Mouse (Mus musculus) adrenal gland, adult 10 weeks (tissue): ENCODE measurements around the gene Trnp1. TPM values are rescaled to one million over a fixed set of nuclear protein-coding genes. Genes with fewer than 3 reads are reported as not detected.

Source experiments
- polyA plus RNA-seq: library from polyadenylated mRNA; stranded (reverse); fragments of 350-450 nt; fragmentation: Illumina TruSeq; extraction: RNeasy Lipid Tissue Mini Kit (QIAGEN cat#74804); gene quantifications from one replicate; pipeline ENCODE4 v1.2.3, GENCODE M21; 2014; ENCODE audit warnings: low read depth, low replicate concordance

Trnp1 gene
- polyA plus RNA-seq = 0.52 TPM

DNA sequence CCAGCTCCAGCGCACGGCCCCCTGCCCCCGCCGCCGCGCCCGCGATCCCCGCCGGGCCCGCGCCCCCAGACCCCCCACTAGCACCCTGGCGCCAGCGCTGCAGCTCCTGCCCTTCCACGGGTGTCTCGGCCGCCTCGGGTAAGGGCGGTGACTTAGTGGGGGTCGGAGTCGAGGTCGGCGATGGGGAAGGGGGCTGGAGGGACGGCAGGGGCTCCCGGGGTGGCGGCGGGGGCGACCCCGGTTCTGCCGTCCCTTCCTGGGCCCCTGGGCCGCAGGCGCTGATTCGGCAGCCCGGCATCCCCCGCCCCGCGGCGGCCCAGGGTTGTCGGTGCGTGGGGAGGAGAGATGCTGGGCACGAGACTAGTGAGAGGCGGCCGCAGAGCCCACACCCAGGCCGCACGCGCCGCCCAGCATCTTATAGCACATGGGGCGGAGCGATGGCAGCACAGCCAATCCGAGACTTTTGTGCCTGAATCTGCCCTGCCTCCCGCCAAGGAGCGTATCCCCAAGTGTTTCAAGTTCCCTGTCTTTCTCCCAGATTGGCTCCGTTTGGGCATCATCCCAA is at the start of gene Trnp1:
TSS of gene Trnp1 (minus strand) at position 391 of the 565 bp plus-strand sequence.

DNA sequence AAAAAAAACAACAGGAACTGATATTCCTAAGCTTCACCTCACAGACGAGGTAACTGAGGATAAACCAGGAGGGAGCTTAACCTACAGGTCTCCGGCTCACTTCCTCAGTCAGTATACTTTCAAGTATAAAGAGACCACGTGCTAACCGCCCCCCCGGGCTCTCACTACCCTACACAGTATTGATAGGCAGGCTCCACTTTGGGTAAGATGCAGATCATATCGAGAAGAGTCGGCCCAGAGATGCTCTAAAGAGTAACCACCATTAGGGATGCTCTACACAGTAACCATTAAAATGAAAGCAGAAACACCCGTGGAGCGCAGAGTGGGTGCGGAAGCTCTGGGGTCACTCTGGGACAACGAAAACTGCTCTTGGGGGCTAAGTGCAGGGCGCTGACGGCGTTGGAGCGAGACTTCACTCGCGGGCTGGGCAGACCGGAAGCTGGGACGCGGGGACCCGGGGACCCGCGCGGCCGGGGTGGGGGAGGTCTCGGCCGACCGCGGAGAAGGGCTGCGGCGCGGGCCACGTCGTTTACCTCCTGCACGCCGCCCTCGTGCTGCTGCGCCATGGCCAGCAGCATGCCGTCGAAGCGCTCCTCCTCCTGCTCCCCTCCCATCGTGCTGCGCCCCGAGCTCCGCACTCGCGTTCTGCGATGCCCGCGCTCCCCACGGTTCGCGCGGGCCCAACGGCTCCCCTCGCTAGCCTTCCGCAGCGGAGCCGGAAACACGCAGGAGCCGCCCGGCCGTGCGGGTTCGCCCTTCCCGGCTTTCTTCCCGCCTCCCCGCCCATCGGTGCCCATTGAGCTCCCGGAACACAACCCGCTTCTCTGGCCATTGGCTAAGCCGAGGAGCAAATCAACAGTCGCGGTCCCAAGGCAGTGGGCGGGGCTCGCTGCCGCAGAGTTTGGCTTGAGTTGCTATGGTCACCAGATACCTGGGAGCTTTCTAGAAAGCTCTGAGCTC is 47.2 kb upstream of the Trnp1 start, which contains the start of gene Nudc:
TSS of gene Nudc (minus strand) at position 725 of the 960 bp plus-strand sequence.

DNA sequence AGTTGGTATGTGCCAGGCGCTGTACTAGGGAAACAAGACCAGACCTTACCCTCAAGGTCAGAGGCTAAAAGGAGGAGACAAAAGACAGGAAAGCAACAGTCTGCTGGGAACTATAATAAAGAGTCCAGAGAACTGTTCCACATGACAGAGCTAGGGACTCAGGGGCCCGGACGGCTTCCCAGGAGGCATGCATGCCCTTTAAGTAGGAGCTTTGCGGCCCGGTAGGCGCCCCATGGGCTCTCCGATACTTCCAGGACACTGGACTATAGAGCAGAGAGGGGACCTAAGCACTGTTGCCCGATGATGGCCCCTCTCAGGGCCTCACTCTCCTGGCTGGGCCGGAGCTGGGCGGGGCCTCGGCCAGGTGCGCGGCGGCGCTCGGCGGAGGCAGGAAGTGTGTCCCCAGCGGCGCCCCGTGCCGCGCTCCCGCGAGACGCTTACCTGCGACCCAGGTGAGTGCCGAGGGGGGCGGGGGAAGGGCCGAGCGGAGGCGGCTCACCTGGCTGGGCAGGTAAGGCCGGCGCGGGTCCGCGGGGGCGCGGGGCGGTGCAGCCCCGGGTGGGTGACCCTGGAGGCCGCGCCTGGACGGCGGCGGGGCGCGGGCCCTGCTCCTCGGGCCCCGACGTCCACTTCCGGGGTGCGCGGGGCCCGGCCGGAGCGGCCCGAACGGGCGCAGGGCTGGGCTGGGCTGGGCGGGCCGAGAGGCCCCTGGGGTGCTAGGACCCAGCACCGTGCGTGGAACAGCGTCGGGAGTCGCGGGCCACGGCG is 20.4 kb upstream of the Trnp1 start, which contains the start of gene Kdf1:
TSS of gene Kdf1 (plus strand) at position 363 of the 768 bp plus-strand sequence.

DNA sequence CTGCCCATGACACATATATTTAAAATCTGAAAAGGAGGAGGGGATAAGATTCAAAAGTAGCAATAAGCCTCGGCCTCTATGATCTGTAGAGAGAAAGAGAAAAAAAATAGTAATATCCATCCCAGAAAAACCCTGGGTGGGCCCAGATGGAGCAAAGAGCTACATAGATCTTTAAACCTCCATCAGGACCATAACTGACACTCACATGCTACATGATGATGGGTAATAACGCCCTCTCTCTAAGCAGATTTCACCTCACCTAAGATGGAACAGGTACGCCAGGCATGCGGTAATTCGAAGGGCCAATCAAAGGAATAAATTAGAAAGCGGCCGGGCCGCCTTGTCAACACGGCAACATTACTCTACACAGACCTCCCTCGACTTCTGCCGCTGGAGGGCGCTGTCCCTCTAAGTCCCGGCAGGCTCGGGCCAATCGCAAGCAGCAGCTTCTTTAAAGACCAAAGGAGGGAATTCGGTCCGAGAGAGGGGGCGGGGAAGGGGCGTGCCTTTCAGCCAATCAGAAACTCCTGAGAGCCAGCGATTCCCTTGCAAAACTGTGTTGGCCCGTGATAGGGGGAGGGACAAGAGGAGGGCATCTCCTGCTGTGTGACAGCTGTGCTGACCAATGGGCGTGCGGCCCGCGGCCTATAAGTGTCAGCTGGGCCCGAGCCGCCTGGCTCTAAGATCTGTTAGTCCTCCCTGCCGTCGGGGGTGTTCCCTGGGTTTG is 18.7 kb downstream of the Trnp1 start, which contains the start of gene Tent5b:
TSS of gene Tent5b (plus strand) at position 675 of the 727 bp plus-strand sequence.

Other genes with a start within 250 kb of the Trnp1 start
- not detected for gene Sytl1, start 235.4 kb downstream of the Trnp1 start, polyA plus RNA-seq
- 2.5 TPM for gene Tmem222, start 220.8 kb downstream of the Trnp1 start, polyA plus RNA-seq
- 2.6 TPM for gene Wdtc1, start 145.1 kb downstream of the Trnp1 start, polyA plus RNA-seq
- 3.6 TPM for gene Slc9a1, start 128.8 kb downstream of the Trnp1 start, polyA plus RNA-seq
- not detected for gene Tent5b, start 18.4 kb downstream of the Trnp1 start, polyA plus RNA-seq
- gene Kdf1, start 20.4 kb upstream of the Trnp1 start, polyA plus RNA-seq = not detected
- 46.4 TPM for gene Nudc, start 47.4 kb upstream of the Trnp1 start, polyA plus RNA-seq
- 0.52 TPM for gene Nr0b2, start 54.8 kb upstream of the Trnp1 start, polyA plus RNA-seq
- not detected for gene Gpatch3, start 76.2 kb upstream of the Trnp1 start, polyA plus RNA-seq
- 0.47 TPM for gene Gpn2, start 85.8 kb upstream of the Trnp1 start, polyA plus RNA-seq
- not detected for gene Sfn, start 103.6 kb upstream of the Trnp1 start, polyA plus RNA-seq
- 2.0 TPM for gene Zdhhc18, start 151.6 kb upstream of the Trnp1 start, polyA plus RNA-seq
- gene Pigv, start 174.1 kb upstream of the Trnp1 start, polyA plus RNA-seq = 4.7 TPM